Mouse (Mus musculus) CH12.LX (cell line): ENCODE measurements around the gene Ehmt2. TPM values are rescaled to one million over a fixed set of nuclear protein-coding genes. Genes with fewer than 3 reads are reported as not detected.

Source experiments
- DNase-seq: peaks from one replicate; pipeline ENCODE4 v3.0.0-alpha.2; 2013; ENCODE audit errors: extremely low read depth
- H3K27ac ChIP-seq: 2 replicates; pipeline ENCODE4 v1.5.1; 2012; ENCODE audit warnings: low read depth, mild to moderate bottlenecking, control low read depth, moderate library complexity; ENCODE audit not compliant: insufficient read depth
- H3K27me3 ChIP-seq: replicated peaks from 2 replicates; pipeline ENCODE3; 2012; ENCODE audit warnings: inconsistent platforms
- H3K36me3 ChIP-seq, 2 experiments: replicated peaks in 1 of 2; 2 replicates each; pipeline versions ENCODE3 to v1.6.1; 2012; ENCODE audit warnings: inconsistent platforms in 1 of 2, low read length in 1 of 2, mild to moderate bottlenecking in 1 of 2, mixed read lengths in 1 of 2, moderate library complexity in 1 of 2; ENCODE audit not compliant: control insufficient read depth in 1 of 2, insufficient read depth in 1 of 2
- H3K4me1 ChIP-seq, 2 experiments: 2 replicates each; pipeline ENCODE4 v1.6.1; 2012; ENCODE audit warnings: inconsistent platforms in 1 of 2, moderate library complexity in 1 of 2; ENCODE audit not compliant: insufficient read depth in 2 of 2, control insufficient read depth in 1 of 2
- H3K4me2 ChIP-seq: 2 replicates; pipeline ENCODE4 v1.6.1; 2012; ENCODE audit warnings: low read depth, mild to moderate bottlenecking, control low read depth; ENCODE audit not compliant: poor library complexity, insufficient read depth, severe bottlenecking
- H3K4me3 ChIP-seq, 3 experiments: fragments of 150-350 bp in 1 of 3; sonication (generic) in 1 of 3; replicated peaks in 1 of 3; 2 replicates each; pipeline versions ENCODE3 to v1.5.1; 2011 to 2012; ENCODE audit warnings: low read depth in 2 of 3, low read length in 2 of 3, mild to moderate bottlenecking in 2 of 3, moderate library complexity in 2 of 3, control low read depth in 1 of 3, improper control_type of control experiment in 1 of 3, inconsistent platforms in 1 of 3, mixed read lengths in 1 of 3; ENCODE audit not compliant: poor library complexity in 1 of 3
- H3K79me2 ChIP-seq: replicated peaks from 2 replicates; pipeline ENCODE4 v1.6.1; 2012; ENCODE audit warnings: mild to moderate bottlenecking, moderate library complexity; ENCODE audit not compliant: control insufficient read depth, poor library complexity, insufficient read depth, severe bottlenecking; ENCODE audit errors: extremely low read depth
- H3K9ac ChIP-seq: 2 replicates; pipeline ENCODE4 v1.6.1; 2012; ENCODE audit warnings: low read depth, mild to moderate bottlenecking, control low read depth, moderate library complexity; ENCODE audit not compliant: insufficient read depth
- H3K9me3 ChIP-seq: replicated peaks from 2 replicates; pipeline ENCODE3; 2012; ENCODE audit warnings: low read length, inconsistent platforms, mixed read lengths
- BHLHE40 ChIP-seq: IDR thresholded peaks from 2 replicates; pipeline ENCODE4 v1.6.1; 2011; ENCODE audit warnings: mild to moderate bottlenecking, low read depth, low read length, improper control_type of control experiment
- CHD2 ChIP-seq: IDR thresholded peaks from 2 replicates; pipeline ENCODE4 v1.6.1; 2011; ENCODE audit warnings: low read length, improper control_type of control experiment
- E2F4 ChIP-seq: IDR thresholded peaks from 2 replicates; pipeline ENCODE4 v1.6.1; 2011; ENCODE audit warnings: low read depth, low read length, improper control_type of control experiment; ENCODE audit not compliant: insufficient replicate concordance
- GABPA ChIP-seq: IDR thresholded peaks from 2 replicates; pipeline ENCODE4 v1.6.1; 2012; ENCODE audit warnings: low read depth, low read length, improper control_type of control experiment, inconsistent platforms; ENCODE audit not compliant: insufficient replicate concordance
- HCFC1 ChIP-seq: IDR thresholded peaks from 2 replicates; pipeline ENCODE4 v1.6.1; 2012; ENCODE audit warnings: low read depth, mild to moderate bottlenecking, inconsistent platforms, low read length, improper control_type of control experiment
- IRF4 ChIP-seq: IDR thresholded peaks from 2 replicates; pipeline ENCODE4 v1.6.1; 2014; ENCODE audit warnings: low read depth, mild to moderate bottlenecking, inconsistent platforms, low read length, improper control_type of control experiment
- JUND ChIP-seq: conservative IDR thresholded peaks from 2 replicates; pipeline ENCODE4 v1.6.1; 2011; ENCODE audit warnings: low read depth, low read length, improper control_type of control experiment
- KAT2A ChIP-seq: IDR thresholded peaks from 2 replicates; pipeline ENCODE4 v1.6.1; 2012; ENCODE audit warnings: low read length, improper control_type of control experiment, inconsistent platforms; ENCODE audit not compliant: insufficient replicate concordance
- MAX ChIP-seq: IDR thresholded peaks from 2 replicates; pipeline ENCODE4 v1.6.1; 2011; ENCODE audit warnings: low read length, improper control_type of control experiment
- MXI1 ChIP-seq: IDR thresholded peaks from 2 replicates; pipeline ENCODE4 v1.6.1; 2011; ENCODE audit warnings: mild to moderate bottlenecking, low read depth, low read length, improper control_type of control experiment
- MYC ChIP-seq: IDR thresholded peaks from 2 replicates; pipeline ENCODE4 v1.6.1; 2011; ENCODE audit warnings: low read depth, mild to moderate bottlenecking, improper control_type of control experiment, low read length
- NELFE ChIP-seq: IDR thresholded peaks from 2 replicates; pipeline ENCODE4 v1.6.1; 2011; ENCODE audit warnings: low read depth, low read length, improper control_type of control experiment
- NRF1 ChIP-seq: IDR thresholded peaks from 2 replicates; pipeline ENCODE4 v1.6.1; 2014; ENCODE audit warnings: low read depth, mild to moderate bottlenecking, inconsistent platforms, low read length, improper control_type of control experiment, moderate library complexity
- POLR2AphosphoS2 ChIP-seq: IDR thresholded peaks from 2 replicates; pipeline ENCODE4 v1.6.1; 2011; ENCODE audit warnings: low read depth, low read length, improper control_type of control experiment
- SMC3 ChIP-seq: IDR thresholded peaks from 2 replicates; pipeline ENCODE4 v1.6.1; 2011; ENCODE audit warnings: low read depth, low read length, improper control_type of control experiment
- TBP ChIP-seq: conservative IDR thresholded peaks from 2 replicates; pipeline ENCODE4 v1.6.1; 2011; ENCODE audit warnings: low read depth, low read length, improper control_type of control experiment
- ZKSCAN1 ChIP-seq: IDR thresholded peaks from 2 replicates; pipeline ENCODE4 v1.6.1; 2012; ENCODE audit warnings: low read depth, inconsistent platforms, low read length, improper control_type of control experiment, borderline replicate concordance
- dilution Hi-C: fragments of 300-500 bp; cut with MboI; formaldehyde crosslinking; loops from 2 replicates; pipeline ENCODE4 v1.14.3; 2020; ENCODE audit warnings: low sequenced_read_pairs; ENCODE audit not compliant: extremely low pct_unique_long_range_greater_than_20kb, extremely low pct_ligation_motif_present
- in situ Hi-C: fragments of 300-500 bp; cut with MboI; formaldehyde crosslinking; loops from 3 replicates; pipeline ENCODE4 v1.14.3; 2019; ENCODE audit warnings: low sequenced_read_pairs, low pct_ligation_motif_present, low pct_unique_long_range_greater_than_20kb, mixed read lengths
- polyA plus RNA-seq: library from polyadenylated mRNA; unstranded; fragments of >175 nt; gene quantifications from 2 replicates; pipeline ENCODE4 v1.2.1, GENCODE M21; 2012; ENCODE audit warnings: low read depth; ENCODE audit not compliant: insufficient read length
- total RNA-seq, 2 experiments: library from RNA; depleted of rRNA; stranded (reverse); fragments of 300-350 nt in 1 of 2; fragments of >200 nt in 1 of 2; gene quantifications; 2 replicates each; pipeline ENCODE4 v1.2.3; 2012 to 2014

The Ehmt2 gene
- total and polyA plus RNA-seq, 3 experiments = 73.5 to 150 (median 113) TPM

DNA sequence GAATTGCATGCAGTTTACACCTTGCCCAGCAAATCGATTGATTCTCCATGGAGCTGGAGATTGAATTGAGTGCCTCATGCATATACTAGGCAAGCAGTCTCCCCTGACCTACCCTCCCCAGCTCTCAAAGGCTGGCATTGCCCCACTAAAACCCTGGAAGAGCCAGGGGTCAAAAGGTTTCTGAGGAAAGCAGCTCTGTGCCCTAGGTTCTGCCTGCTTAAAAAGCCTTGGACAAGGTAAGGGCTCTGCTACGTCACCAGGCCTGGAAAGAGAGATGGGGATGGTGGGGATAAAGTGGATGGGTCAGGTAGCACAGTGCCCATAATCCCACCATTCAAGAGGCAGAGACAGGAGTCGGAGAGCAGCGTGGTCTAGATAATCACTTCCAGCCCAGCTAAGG is 56.6 kb downstream of the Ehmt2 start:
- Histone ChIP-seq H3K27ac (no peak overlapping the region), H3K4me1 (peaks cover 6 to 17% of the 10 kb centered on the region in 2 experiments; a peak in 3 of 4 replicates), H3K9ac (no peak overlapping the region), H3K79me2 (peaks cover 19% of the 10 kb centered on the region), H3K4me3 (no peak overlapping the region), H3K36me3 (peaks cover 10 to 20% of the 10 kb centered on the region in 2 experiments), H3K27me3 (no peaks in the 10 kb centered on the region), H3K9me3 (peaks cover 2% of the 10 kb centered on the region), H3K4me2 (no peak overlapping the region)
- dilution Hi-C loops (no loop called here), in situ Hi-C loops (no loop called here)
- TF ChIP-seq SMC3 (no peak), E2F4 (no peak), IRF4 (no peak), TBP (no peak), CHD2 (no peak), POLR2AphosphoS2 (no peak), MYC (no peak), ZKSCAN1 (no peak), KAT2A (no peak), NRF1 (no peak), HCFC1 (no peak), MAX (no peak), MXI1 (no peak), GABPA (no peak)
- no peak for DNase-seq

DNA sequence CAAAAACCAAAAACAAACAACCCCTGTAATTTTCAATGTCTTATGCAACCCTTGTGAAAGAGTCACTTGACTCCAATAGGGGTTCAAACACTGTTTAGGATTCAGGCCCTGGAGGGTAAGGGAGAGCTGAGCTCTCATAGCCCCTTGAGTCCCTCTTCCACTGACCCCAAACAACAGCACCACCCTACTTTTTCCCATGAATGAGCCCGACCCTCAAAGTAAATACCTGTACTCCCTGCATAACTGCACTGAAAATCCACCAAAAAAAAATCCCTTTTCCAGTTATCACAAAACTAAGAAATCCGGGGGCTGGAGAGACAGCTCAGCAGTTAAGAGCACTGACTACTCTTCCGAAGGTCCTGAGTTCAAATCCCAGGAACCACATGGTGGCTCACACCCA is 57.6 kb downstream of the Ehmt2 start:
- H3K36me3 ChIP-seq = peaks cover under 1 to 9% of the 10 kb centered on the region in 2 experiments
- peaks cover 0 to 17% of the 10 kb centered on the region in 2 experiments; a peak in 2 of 4 replicates for H3K4me1 ChIP-seq
- H3K9ac ChIP-seq = no peak overlapping the region
- no peak for DNase-seq
- no peak overlapping the region for H3K4me3 ChIP-seq
- H3K27ac ChIP-seq = no peak overlapping the region
- peaks cover 2% of the 10 kb centered on the region for H3K9me3 ChIP-seq
- in situ Hi-C loops = no loop called here
- no peaks in the 10 kb centered on the region for H3K27me3 ChIP-seq
- TF ChIP-seq CHD2 (no peak), JUND (no peak), E2F4 (no peak), BHLHE40 (no peak), NELFE (no peak)
- H3K79me2 ChIP-seq = peaks cover 13% of the 10 kb centered on the region
- dilution Hi-C loops = no loop called here
- H3K4me2 ChIP-seq = no peak overlapping the region
